8 mouse cellular contexts compared by ENCODE assay signal in the genomic region with DNA sequence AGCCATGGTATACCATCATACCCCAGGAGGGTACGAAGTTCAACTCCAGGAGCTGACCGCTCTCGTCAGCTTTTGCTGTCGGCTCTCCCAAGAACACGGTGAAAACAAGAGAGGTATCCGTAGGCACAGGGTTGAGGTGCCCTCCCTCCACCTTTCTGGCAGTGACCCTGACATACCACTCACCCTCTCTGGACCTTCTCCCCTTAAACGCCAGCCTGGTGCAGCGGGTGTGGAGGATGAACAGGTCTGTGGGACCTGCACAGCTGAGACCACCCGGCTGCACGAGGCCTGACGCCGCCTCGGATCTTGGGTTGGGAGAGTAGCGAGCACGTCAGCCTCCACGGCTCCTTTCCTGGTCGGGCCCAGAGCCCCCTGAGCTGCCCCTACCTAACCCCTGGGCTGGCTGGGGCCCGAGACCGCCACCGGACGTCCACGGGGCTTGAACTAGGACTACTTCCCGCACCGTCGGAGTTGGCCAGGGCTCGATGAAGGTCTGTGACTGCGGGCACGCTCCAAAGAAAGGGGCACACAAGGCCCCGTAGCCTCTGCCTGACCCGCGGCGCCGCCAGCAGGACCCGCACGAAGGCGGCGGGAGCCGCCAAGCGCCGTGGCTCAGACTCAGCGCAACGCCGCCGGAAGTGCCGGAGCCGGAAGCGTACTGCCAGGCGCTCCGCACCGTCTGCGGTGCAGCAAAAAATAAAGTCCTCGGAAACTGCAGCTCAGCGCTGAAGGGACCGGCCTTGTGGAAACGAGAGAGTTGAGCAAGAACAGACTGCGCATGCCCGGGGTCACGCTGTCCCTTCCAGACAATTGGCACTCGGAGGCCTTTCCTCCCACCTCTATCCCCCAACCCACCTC. TPM values are rescaled to one million over a fixed set of nuclear protein-coding genes. Genes with fewer than 3 reads are reported as not detected.
DNase-seq lines count a peak whose midpoint lies in the region; ATAC-seq and TF ChIP-seq lines count a peak whose summit lies in the region.

A gene (minus strand): TSS at position 648 of the 858 bp plus-strand sequence.

- H3K27ac ChIP-seq in cortical plate, adult 2 months (ENCODE audit: insufficient read depth, low read length): 0 out of 2 replicates have a peak within 1 kb of the TSS, but pooled peaks have one; percentile 11

- peak within 1 kb of the TSS; percentile 93 for H3K4me3 ChIP-seq in cortical plate, adult 2 months (ENCODE audit: insufficient read depth, low read length)

- H3K4me1 ChIP-seq in cortical plate, adult 2 months (ENCODE audit: control insufficient read depth, insufficient read depth, low read length): peaks cover 2% of the 10 kb centered on the region; the same call in 1 of the 2 replicates

- peak; percentile 85 for ATAC-seq in activated CD4-positive, CD25-positive, alpha-beta regulatory T cell, adult 4 months
- ATAC-seq in megakaryocyte progenitor cell, adult 5-6 weeks (replicated peaks; ENCODE audit: poor library complexity): peak; percentile 89

- no peak for TF ChIP-seq CTCF in cortical plate, adult 2 months (IDR thresholded peaks at IDR 0.05; ENCODE audit: extremely low read depth, insufficient read depth, low read length)

- TF ChIP-seq POLR2A in cortical plate, adult 2 months (IDR thresholded peaks at IDR 0.05; ENCODE audit: extremely low read depth, insufficient read depth, low read length): peak; percentile 67

- DNase-seq in gastrocnemius, postnatal 10 days: peak; percentile 97
- peak; percentile 99 for DNase-seq in induced T-regulatory cell, adult 2 months (ENCODE audit: low read depth)
- DNase-seq in left cerebral cortex, adult 9 months (ENCODE audit: low spot score in 2 of 2): peak; percentile 85 to 97
- peak; percentile 95 for DNase-seq in right cerebral cortex, postnatal 14 days
- peak; percentile 96 to 98 for DNase-seq in urinary bladder, postnatal 36 days (ENCODE audit: low spot score in 2 of 2)

RNA-seq across cellular contexts. Expression of the gene that starts here (rescaled TPM):
- 10 to 100 TPM; 30.9 to 31.9 TPM for polyA plus RNA-seq in activated CD4-positive, CD25-positive, alpha-beta regulatory T cell, adult 4 months (2017; shearing (Covaris generic))
- polyA plus RNA-seq in cortical plate, adult 2 months (2012; rRNA removed): 49.8 and 51.3 TPM in 2 replicates
- total RNA-seq in gastrocnemius, postnatal 10 days (2021): 10 to 100 TPM; 29.9 to 34.0 TPM
- 65.0 and 77.7 TPM in 2 replicates for total RNA-seq in megakaryocyte progenitor cell, adult 5-6 weeks (2015)
- total RNA-seq in megakaryocyte progenitor cell, adult 5-6 weeks (2017): 53.8 and 60.4 TPM in 2 replicates

Comparison
In these comparisons a context has a peak if more than half of its experiments do, and no peak if none do; other contexts are left out.
1. Peak in every context shown above with its lines: DNase-seq, ATAC-seq, H3K4me3 ChIP-seq and H3K27ac ChIP-seq.